Mouse (Mus musculus): ENCODE measurements around the gene Tex261. TPM values are rescaled to one million over a fixed set of nuclear protein-coding genes. Genes with fewer than 3 reads are reported as not detected.

Tex261 gene
- polyA plus RNA-seq, 1 experiment from 2014 or later = 108 TPM

GRCm38 (mm10) chr6:83722526-83722925 is 53.1 kb downstream of the Tex261 start:
- H3K36me3 ChIP-seq (ENCODE audit: control insufficient read depth, insufficient read depth) = no peaks in the 10 kb centered on the region
- no peak for ATAC-seq (replicated peaks; ENCODE audit: extremely low read depth, insufficient read depth, low FRiP score)
- H3K4me1 ChIP-seq (ENCODE audit: control insufficient read depth, insufficient read depth, low read length) = no peaks in the 10 kb centered on the region
- WGBS = 18% methylated on average over 6 of the region's 6 CpGs
- H3K27me3 ChIP-seq (ENCODE audit: control insufficient read depth, insufficient read depth, low read length) = peaks cover 63% of the 10 kb centered on the region
- H3K27ac ChIP-seq (ENCODE audit: low read length) = no peak overlapping the region
- 0 out of 2 replicates have a peak, but pooled peaks cover 3% of the 10 kb centered on the region for H3K9me3 ChIP-seq (replicated peaks; ENCODE audit: control insufficient read depth, low read length)
- H3K9ac ChIP-seq (ENCODE audit: low read length) = no peak overlapping the region
- no peak overlapping the region for H3K4me3 ChIP-seq (ENCODE audit: low read length)
- H3K4me2 ChIP-seq (ENCODE audit: low read depth, low read length) = no peak overlapping the region

Other genes with a start within 250 kb of the Tex261 start
- 24.2 and 32.8 TPM in 2 replicates for gene Actg2, start 239.5 kb downstream of the Tex261 start, polyA plus RNA-seq (2015; fragmentation: Nextera tagmentation; extraction: Ambion mirVana)
- gene Stambp, start 203.1 kb downstream of the Tex261 start, polyA plus RNA-seq (2015; fragmentation: Nextera tagmentation; extraction: Ambion mirVana) = 24.4 and 26.6 TPM in 2 replicates
- 0.20 and 0.87 TPM in 2 replicates for gene Clec4f, start 119.6 kb downstream of the Tex261 start, polyA plus RNA-seq (2015; fragmentation: Nextera tagmentation; extraction: Ambion mirVana)
- gene Cd207, start 98.0 kb downstream of the Tex261 start, polyA plus RNA-seq (2015; fragmentation: Nextera tagmentation; extraction: Ambion mirVana) = 0.41 and 0.42 TPM in 2 replicates
- not detected in 2 replicates for gene Vax2, start 64.5 kb downstream of the Tex261 start, polyA plus RNA-seq (2015; fragmentation: Nextera tagmentation; extraction: Ambion mirVana)
- 0.09 and 0.32 TPM in 2 replicates for gene Atp6v1b1, start 32.8 kb downstream of the Tex261 start, polyA plus RNA-seq (2015; fragmentation: Nextera tagmentation; extraction: Ambion mirVana)
- not detected in 2 replicates for gene Ankrd53, start 13.2 kb downstream of the Tex261 start, polyA plus RNA-seq (2015; fragmentation: Nextera tagmentation; extraction: Ambion mirVana)
- gene Nagk, start 19.2 kb upstream of the Tex261 start, polyA plus RNA-seq (2015; fragmentation: Nextera tagmentation; extraction: Ambion mirVana) = 67.5 and 69.6 TPM in 2 replicates
- 12.3 and 13.9 TPM in 2 replicates for gene Paip2b, start 55.9 kb upstream of the Tex261 start, polyA plus RNA-seq (2015; fragmentation: Nextera tagmentation; extraction: Ambion mirVana)
- gene Zfp638, start 91.3 kb upstream of the Tex261 start, polyA plus RNA-seq (2015; fragmentation: Nextera tagmentation; extraction: Ambion mirVana) = 37.0 and 39.8 TPM in 2 replicates
- gene Dysf, start 232.8 kb upstream of the Tex261 start, polyA plus RNA-seq (2015; fragmentation: Nextera tagmentation; extraction: Ambion mirVana) = 13.2 and 15.5 TPM in 2 replicates

Data from heart, embryonic 16.5 days (tissue).